ENCODE assay signal across 16 mouse cellular contexts in genomic region chr7:72478936-72479335, GRCm38 (mm10).
"Had no signal": no experiment of that assay in that cellular context is flagged by ENCODE, and none has a peak within 500 bp of the region (broad histone marks: within the 10 kb centered on the region; RNA-seq: fewer than 3 reads in every experiment).

No protein-coding gene starts in this region.

- DNase-seq: kidney, adult 8-10 months; kidney, postnatal 36 days; left cerebral cortex, postnatal 4 days; liver; lung, adult 2 months; lung, postnatal 36 days; retina, postnatal 1 day; thymus, postnatal 36 days had no signal

- H3K9me3 ChIP-seq: liver, embryonic 15.5 days; midbrain, embryonic 10.5 days; midbrain, embryonic 15.5 days; neural tube, embryonic 13.5 days had no signal

- ATAC-seq: intestine, postnatal 0 days; lung, postnatal 0 days; midbrain, embryonic 15.5 days had no signal

- H3K27me3 ChIP-seq: liver, embryonic 15.5 days; midbrain, embryonic 15.5 days; neural tube, embryonic 13.5 days had no signal

- H3K27ac ChIP-seq: kidney, postnatal 0 days; layer of hippocampus, adult 2 months; liver, embryonic 15.5 days; midbrain, embryonic 10.5 days; midbrain, embryonic 15.5 days; neural tube, embryonic 13.5 days had no signal

- H3K4me2 ChIP-seq: liver, embryonic 15.5 days; midbrain, embryonic 15.5 days; neural tube, embryonic 13.5 days had no signal

- H3K4me1 ChIP-seq: liver, embryonic 15.5 days; midbrain, embryonic 10.5 days; midbrain, embryonic 15.5 days; neural tube, embryonic 13.5 days had no signal

- H3K4me3 ChIP-seq: layer of hippocampus, adult 2 months; liver, embryonic 15.5 days; midbrain, embryonic 10.5 days; midbrain, embryonic 15.5 days; neural tube, embryonic 13.5 days had no signal

- H3K9ac ChIP-seq: liver, embryonic 15.5 days; midbrain, embryonic 15.5 days; neural tube, embryonic 13.5 days had no signal

- H3K36me3 ChIP-seq: liver, embryonic 15.5 days; midbrain, embryonic 10.5 days; midbrain, embryonic 15.5 days; neural tube, embryonic 13.5 days had no signal
